Mouse (Mus musculus) inflammation-experienced regulatory T-cells, adult 16 weeks (primary cell): Measurements from ENCODE around the gene Chd8. TPM values are rescaled to one million over a fixed set of nuclear protein-coding genes. Genes with fewer than 3 reads are reported as not detected.

Experiments
- polyA plus RNA-seq: library from polyadenylated mRNA; unstranded; fragments of 100-300 nt; shearing (Covaris generic); gene quantifications from one replicate; pipeline ENCODE4 v1.2.1, GENCODE M21; 2017

Chd8 gene
- polyA plus RNA-seq, result 47.8 TPM

DNA sequence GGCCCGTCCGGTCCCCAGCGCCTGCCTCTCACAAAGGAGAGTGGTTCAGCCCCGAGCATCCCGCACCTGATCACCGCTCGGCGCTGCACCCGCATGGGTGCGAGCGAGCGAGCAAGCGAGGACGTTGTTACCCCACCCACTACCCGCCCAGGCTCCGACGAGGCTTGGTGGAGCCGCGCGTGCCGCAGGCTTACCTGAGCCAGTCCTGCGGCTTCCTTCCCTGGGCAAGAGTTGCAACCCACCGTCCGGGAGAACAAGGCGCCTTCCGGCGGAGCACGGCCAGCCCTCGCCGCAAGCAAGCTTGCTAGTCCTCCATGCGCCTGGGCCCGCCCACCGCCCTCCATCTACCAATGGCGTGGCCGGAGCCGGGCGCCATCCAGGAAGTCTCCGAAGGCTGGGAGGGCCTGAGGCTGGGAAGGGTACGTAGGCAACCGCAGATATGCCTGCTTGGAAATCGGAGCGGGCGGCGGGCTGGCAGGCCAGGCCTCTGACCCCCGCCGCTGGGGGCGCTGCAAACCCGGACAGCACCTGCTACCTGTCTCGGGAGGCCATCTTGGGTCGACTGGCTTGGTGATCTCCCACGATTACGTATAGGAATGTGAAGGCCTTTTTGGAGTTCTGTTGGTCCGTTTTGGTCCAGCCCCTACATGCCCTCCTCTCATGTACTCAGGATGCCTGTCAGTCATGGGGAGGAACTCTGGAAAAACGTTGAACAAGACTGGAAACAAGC lies at the start of gene Chd8:
Gene Chd8, minus strand, starts transcription at position 297 of the 730 bp plus-strand sequence.

GRCm38 (mm10) chr14:52304644-52305271 lies 47.2 kb upstream of the Chd8 start, which contains the start of gene Mettl3:
TSS of gene Mettl3 (minus strand) at chr14:52305128.

DNA sequence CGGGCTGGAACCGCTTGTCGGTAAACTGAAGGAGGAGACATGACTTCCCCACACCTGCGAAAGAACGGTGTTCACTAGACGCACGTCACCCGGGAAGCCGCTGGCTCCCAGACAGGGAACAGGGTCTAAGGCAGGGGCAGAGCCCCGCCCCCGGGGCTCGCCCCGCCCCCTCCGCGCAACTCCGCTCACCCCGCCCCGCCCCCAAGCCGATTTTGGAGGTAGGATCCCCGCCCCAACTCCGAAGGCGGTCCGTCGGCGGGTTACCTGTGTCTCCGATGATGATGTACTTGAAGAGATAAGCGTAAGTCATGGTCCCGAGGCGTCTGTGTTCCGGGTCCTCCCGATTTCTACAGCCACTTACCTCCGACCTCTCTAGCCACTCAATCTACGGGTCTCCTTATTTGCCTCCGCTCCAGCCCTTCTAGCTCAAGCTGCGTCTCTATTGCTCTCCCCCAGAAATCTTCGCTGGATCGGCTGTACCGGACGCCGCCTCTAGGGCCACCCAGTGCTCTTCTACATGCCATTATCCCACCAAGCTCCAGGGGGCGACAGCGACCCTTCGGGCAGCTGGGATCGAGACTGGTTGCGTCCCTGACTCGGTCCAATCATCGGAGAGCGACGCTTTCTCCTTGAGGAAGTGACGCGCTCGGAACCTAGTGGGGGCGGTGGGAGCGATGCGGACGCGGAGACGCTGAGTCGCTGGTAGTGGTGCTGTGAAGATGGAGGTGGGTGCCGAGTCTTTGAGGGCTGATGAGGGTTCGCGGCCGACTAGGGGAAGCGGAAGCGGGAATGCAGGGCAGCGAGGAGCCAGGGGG lies 21.6 kb upstream of the Chd8 start, which contains the start of the genes Tox4 and Rab2b:
Gene Tox4, plus strand, starts transcription at position 215 of the 815 bp plus-strand sequence.
Gene Rab2b, minus strand, starts transcription at position 614 of the 815 bp plus-strand sequence.

DNA sequence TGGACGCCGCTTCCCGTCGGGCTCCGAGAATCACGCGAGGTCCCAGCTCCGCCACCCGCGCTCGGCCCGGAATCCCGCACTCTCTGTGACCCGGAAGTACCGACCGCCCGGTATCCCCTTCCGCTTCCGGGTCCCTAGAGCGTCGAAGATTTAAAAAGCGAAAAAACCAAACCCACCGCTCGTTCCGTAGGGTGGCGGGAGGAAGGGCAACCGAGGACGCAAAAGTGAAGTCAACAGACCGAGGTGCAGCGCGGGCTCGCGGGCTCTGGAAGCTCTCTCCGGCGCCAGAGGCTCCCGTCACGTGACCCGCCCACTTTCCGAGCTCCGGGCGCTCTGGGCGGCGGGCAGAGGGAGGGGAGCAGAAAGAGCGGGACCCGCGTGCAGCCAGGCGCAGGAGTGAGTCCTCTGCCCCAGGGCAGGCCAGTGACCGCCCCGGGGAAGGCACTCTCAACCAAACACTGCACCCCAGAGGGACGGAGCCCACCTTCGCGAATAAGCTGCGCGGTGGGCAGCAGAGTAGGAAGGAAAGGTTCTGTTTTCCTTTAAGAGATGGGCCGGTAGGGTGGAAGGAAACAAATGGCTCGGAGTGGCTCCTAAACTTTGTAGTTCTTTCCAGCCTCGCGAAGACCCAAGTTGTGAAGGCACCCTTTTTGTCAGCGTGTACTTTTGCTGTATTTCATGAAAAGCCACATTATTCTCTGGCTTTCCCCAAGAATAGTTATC lies 60.3 kb downstream of the Chd8 start, which contains the start of gene Supt16:
Gene Supt16, minus strand, starts transcription at position 261 of the 723 bp plus-strand sequence.

Other genes with a start within 250 kb of the Chd8 start
- gene Tmem253, start 242.1 kb downstream of the Chd8 start, polyA plus RNA-seq, result not detected
- 11.7 TPM for gene Zfp219, start 237.0 kb downstream of the Chd8 start, polyA plus RNA-seq
- gene Olfr221, start 215.3 kb downstream of the Chd8 start, polyA plus RNA-seq, result 0.18 TPM
- 513 TPM for gene Hnrnpc, start 153.8 kb downstream of the Chd8 start, polyA plus RNA-seq
- gene Rpgrip1, start 147.1 kb downstream of the Chd8 start, polyA plus RNA-seq, result 4.7 TPM
- gene Supt16, start 60.4 kb downstream of the Chd8 start, polyA plus RNA-seq, result 35.8 TPM
- 116 TPM for gene Tox4, start 21.4 kb upstream of the Chd8 start, polyA plus RNA-seq
- 25.7 TPM for gene Rab2b, start 21.8 kb upstream of the Chd8 start, polyA plus RNA-seq
- gene Mettl3, start 47.3 kb upstream of the Chd8 start, polyA plus RNA-seq, result 76.7 TPM
- 3.3 TPM for gene Sall2, start 71.0 kb upstream of the Chd8 start, polyA plus RNA-seq
- not detected for gene Olfr1513, start 98.6 kb upstream of the Chd8 start, polyA plus RNA-seq
- not detected for gene Olfr1512, start 121.4 kb upstream of the Chd8 start, polyA plus RNA-seq
- gene Olfr1511, start 139.6 kb upstream of the Chd8 start, polyA plus RNA-seq, result not detected
- not detected for gene Olfr1510, start 156.6 kb upstream of the Chd8 start, polyA plus RNA-seq
- gene Olfr1509, start 185.2 kb upstream of the Chd8 start, polyA plus RNA-seq, result not detected
- gene Olfr1508, start 209.7 kb upstream of the Chd8 start, polyA plus RNA-seq, result not detected
- gene Olfr1507, start 238.0 kb upstream of the Chd8 start, polyA plus RNA-seq, result not detected